Mouse (Mus musculus): ENCODE results near the gene Rnf166.

Gene Rnf166

DNA sequence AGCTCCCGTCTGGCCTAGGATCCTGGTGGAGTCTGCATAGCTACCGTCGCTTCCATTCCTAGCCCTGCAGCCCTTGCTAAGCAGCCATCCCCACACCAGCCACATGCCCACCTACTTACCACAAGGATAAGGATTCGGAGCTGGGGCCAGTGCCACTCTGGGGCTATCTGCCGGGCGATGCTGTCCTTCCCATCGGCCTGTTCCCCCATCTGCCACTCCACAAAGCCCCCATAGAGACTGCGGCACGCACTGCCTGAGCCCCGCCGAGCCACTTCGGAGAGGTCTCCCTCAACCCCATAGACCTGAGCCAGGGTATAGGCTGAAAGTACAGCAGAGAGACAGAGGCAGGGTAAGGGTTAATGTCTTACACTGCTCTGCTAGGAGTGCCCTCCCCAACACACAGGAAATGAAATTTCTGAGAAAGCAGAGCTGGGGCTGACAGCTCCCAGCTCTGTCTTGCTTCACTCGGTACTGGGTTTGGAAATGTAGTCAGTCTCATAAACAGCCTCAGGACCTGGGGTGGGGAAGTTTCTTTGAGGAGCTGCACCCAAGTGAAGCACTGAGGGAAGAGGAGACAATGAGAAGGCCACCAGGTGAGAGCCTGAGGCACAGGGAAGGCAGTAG is 38.0 kb downstream of the Rnf166 start:
- DNase-seq (ENCODE audit: low spot score), result no peak

DNA sequence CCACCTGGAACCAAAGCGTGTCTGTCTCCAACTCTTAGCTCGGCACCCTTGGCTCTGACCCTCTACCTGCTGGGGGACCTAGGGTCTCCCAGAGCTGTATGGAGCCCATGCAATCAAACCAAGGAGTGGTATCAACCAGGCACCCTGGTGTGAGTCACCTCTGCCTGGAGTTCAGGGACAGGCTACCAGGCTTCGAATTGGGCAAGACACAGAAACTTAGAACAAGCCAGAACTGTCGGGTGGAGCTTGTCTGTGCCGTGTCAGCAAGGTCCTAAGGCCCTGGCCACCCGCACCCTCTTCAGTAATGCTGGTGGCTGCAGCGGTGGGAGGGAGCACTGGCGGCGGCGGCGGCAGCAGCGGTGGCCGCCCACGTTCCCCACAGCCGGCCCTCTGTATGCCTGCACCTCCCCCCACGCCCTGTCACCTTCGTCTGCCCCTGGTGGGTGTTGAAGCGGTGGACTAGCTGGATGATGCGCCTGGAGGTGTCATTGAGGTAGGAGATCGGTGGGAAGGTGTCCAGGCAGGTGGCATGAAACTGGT is 39.2 kb downstream of the Rnf166 start:
- no peak for DNase-seq (ENCODE audit: low spot score)

DNA sequence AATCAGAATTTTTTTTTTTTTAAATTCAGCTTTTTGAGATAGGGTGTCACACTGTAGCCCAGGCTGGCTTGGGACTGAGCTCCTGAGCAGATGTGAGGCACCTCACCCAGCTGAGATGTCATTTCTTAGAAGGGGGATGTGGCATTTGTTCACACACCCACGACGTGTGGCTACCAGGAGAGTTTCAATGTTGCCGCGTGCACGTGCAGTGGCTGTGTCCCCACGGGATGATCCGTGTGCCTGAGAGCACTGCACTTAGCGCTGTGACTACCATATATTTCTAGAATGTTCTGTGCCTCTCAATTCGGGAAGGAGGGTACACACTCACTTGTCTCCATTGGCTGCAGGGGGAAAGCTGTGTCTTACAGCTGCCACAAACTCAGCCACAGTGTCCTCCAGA is 39.7 kb downstream of the Rnf166 start:
- no peak for DNase-seq (ENCODE audit: low spot score)

DNA sequence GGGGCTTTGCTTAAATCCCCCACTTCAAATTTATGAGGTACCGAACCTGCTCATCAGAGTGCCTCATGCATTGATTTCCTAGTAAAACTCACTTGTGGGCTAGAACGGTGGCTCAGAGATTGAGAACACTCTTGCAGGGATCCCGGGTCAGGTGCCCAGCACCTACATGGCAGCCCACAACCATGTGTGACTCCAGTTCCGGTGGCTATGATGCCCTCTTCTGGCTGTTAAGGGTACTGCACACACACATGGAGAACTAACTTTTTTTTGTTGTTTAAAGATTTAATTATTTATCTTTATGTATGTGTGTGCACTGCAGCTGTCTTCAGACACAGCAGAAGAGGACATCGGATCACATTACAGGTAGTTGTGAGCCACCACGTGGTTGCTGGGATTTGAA is 40.5 kb downstream of the Rnf166 start:
- no peak for DNase-seq (ENCODE audit: low spot score)

DNA sequence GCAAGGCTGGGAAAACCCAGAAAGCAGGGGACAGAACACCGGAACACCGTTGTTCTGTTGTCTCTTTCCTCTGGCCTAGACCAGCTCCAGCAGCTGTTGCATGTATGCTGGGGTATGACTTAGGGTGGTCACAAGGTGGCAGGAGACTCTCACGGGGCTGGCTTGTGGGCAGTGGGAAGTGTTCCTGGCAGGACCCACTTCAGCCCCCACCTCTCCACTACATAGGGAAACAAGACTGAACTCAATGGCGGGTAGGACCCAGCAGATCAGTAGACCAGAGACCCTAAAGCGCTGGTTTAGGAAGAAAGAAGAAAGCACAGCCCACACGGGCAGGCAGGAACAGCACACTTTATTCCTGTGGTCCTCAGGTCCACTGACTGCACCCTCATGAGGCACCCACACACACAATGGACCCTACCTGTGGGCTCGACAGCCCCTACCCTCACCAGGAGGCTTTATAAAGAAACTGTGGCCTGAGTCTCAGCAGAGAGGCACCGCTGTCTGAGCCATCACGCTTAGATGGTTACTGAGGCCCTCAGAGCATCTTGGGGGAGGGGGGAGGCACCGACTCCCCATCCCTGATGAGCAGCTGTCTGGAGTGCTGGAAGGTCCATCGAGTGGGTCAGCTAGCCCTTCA is 42.5 kb downstream of the Rnf166 start:
- DNase-seq (ENCODE audit: low spot score), result no peak

DNA sequence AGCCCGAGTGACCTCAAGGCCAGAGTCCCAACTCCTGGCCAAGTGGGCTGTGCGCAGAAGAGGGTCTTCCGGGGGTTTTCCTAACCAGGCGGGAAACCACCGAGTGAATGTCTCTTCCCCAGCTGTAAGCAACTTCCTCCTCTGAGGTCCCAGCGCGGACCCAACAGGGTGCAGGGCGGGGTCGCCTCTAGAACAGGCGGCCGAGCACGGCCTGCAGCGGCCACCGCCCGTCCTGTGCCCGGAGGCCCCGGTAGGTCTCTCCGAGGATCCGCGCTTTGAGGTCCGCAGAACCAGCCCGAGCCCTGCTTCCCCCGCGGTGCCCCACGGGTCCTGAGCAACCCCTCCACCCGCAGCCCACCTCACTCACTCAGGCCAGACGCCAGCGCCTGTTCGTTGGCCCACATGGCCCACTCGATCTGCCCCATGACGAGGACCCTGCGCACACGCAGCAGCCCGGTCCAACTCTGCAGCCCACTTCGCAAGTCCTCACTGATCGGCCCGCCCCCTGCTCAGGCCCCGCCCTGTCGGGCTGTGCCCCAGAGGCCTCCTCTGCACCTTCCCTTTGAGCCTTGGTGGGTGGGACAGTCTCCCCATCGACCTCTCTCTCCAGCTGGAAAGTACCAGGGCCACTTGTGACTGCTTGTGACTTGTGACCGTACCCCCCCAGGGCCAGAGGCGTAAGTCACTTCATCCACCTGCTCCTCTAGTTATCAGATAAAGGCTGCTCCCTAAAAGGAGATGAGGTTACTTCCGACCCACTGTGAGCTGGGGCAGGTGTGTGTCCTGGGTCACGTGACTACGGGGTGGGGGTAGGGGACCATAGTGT is 43.2 kb downstream of the Rnf166 start, which contains the start of gene Cyba:
Cyba (minus strand) TSS at position 488 of the 826 bp plus-strand sequence.
- DNase-seq (ENCODE audit: low spot score), result peak; percentile 59

DNA sequence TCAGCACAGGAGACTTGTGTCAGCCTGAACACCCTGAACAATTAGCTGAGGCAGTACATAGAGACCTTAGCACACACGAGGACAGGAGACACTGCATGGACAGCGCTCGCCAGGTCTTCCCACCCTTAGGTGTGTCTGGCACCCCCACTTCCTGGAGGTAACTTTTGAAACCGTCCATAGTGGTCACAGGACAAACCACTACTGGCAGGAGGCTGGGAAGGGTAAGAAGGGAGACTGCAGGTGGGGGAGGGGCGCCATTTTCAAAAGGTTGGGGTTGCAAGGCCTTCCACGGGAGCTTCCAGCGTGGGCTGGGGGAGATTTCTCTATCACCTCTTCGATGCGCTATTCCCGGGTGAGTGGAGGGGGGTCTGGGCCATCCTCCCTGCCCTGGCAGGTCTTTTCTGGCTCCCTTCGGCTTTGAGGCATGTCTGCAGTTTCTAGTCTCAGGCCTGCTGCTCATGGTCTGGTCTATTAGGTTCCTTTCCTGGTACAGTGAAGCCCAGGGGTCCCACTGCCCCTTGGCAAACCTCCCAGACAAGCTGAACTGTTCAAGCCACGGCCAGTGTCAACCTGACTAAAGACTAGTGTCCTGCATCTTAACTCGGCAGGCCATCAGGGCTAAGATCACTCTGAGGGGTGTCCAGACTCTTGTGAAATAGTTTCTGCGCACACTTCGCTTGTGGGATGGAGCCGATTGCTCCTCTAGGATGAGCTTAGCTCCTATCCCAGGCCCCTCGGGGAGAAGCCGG is 44.0 kb downstream of the Rnf166 start:
- DNase-seq (ENCODE audit: low spot score), result no peak

DNA sequence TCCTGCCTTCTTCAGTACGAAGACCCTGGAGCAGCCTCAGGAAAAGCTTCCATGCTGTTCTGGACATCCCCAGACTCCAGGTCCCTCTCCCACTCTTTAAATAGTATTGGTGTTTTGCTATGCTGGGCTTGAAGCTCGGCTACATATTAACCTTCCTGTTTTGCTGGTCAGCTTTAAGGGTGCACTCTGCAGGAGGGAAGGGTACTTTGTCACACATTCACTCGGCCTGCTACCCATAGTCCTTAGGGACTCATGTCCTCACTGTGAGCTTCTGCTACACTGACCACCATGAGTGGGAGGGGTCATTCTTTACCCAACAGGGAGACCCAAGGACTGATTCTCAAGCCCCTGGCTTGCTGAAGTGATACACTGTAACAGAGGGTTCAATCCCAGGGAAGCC is 45.2 kb downstream of the Rnf166 start:
- DNase-seq (ENCODE audit: low spot score), result no peak

DNA sequence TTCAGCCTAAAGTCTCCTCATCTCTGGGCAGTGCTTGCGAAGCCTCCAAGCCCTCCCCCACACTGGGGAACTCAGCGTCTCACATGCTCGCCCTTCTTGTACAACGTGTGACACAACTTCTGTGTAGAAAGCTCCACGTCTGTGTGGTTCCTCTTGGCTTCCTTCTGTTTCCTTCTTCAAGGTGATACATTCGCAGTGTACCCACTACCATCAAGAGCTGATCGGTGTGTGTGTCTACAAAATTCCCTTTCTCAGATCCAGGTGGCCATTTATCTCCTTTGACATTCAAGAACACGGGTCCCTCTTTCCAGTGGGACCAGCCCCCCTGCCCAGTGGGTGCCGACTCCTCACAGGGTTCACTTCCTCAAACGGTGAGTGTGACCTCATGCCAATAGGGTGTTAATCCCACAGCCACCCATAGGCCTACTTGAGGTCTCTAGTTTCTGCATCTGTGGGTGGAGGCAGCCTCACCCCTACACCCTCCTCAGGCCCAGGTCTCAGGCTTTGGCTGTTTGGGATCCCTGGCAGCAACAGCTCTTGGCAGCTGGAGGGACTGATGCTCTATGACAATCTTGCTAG is 45.7 kb downstream of the Rnf166 start:
- no peak for DNase-seq (ENCODE audit: low spot score)

DNA sequence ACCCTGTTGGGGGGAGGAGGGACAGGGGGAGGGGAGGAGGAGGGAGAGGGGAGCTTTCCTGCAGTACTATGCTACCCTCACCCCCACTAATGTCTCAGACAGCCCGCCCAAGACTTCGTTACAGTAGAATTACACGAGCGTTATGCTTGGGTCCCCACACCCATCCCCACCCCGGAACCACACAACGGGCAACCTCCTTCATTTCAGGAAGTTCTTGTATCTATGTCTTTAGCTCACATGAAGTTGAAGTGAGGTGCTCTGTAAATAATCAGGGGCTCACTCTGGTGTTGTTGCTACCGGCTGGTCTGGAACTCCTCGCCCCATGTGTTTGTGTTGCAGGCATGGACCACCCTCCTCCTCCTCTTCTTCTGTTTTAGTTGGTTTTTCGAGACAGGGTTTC is 47.7 kb downstream of the Rnf166 start:
- DNase-seq (ENCODE audit: low spot score), result no peak

DNA sequence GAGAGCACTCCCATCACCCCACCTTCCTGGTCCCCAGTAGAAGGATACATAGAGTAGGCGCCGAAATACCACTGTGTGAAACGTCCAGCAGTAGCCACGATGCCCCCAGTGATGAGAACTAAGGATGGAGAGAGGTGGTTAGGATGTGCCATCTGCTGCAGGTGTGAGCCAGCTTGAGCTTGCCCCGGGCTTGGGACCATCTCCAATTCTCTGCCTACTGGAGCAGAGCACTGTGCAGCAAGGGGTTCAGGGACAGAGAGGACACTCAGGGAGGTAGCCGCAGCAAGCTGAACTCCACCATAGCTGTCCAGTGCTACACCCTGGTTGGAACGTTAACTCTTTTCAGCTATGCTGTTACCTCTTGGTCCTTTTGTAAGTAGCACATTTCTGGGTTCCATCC is 48.3 kb downstream of the Rnf166 start:
- DNase-seq (ENCODE audit: low spot score), result no peak

DNA sequence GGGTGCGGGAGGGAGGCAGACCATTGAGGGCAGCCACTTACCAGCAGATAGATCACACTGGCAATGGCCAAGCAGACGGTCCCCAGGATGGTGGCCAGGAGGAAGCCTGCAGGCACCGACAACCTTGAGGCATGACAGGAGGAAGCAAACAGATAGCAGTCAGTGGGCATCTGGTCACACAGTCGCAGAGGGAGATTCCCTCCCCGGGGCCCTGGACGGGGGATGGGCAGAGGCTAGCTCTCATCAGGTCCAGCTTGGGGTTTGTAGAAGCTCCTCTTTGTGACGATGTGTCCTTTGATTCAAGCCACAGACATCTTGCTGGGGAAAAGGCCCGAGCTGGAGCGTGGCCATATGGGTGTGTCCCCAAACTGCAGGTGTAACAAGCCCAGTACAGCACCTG is 49.7 kb downstream of the Rnf166 start:
- no peak for DNase-seq (ENCODE audit: low spot score)

DNA sequence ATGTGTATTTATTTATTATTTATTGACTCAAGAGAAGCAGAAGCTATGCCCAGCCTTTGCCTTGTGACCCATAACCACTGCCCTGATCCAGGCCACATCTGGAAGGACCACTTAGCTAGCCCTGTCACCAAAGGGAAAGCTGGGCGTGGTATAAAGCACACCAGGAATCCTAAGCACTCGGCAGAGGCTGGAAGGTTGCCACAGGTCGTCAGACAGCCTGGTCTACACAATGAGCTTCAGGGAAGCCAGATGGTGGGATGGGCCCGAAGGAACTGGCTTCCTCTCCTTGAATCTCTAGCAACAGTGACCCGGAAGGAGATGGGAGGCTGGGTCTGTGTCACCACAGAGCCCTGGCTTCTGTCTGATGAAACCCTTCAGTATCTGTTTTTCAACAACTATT is 52.2 kb downstream of the Rnf166 start:
- peak; percentile 38 for DNase-seq (ENCODE audit: low spot score)

DNA sequence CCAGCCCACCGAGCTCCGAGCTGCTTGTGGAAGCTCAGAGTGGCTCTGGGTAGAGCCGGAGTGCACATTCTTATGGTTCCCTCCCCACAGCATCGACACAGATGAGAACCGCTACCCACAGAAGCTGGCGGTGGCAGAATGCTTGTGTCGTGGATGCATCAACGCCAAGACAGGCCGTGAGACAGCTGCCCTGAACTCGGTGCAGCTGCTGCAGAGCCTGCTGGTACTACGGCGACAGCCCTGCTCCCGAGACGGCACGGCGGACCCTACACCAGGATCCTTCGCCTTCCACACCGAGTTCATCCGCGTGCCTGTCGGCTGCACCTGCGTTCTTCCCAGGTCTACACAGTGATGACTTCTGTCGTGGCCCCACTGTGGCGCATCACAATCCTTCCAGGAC is 52.6 kb downstream of the Rnf166 start:
- DNase-seq (ENCODE audit: low spot score), result no peak

DNA sequence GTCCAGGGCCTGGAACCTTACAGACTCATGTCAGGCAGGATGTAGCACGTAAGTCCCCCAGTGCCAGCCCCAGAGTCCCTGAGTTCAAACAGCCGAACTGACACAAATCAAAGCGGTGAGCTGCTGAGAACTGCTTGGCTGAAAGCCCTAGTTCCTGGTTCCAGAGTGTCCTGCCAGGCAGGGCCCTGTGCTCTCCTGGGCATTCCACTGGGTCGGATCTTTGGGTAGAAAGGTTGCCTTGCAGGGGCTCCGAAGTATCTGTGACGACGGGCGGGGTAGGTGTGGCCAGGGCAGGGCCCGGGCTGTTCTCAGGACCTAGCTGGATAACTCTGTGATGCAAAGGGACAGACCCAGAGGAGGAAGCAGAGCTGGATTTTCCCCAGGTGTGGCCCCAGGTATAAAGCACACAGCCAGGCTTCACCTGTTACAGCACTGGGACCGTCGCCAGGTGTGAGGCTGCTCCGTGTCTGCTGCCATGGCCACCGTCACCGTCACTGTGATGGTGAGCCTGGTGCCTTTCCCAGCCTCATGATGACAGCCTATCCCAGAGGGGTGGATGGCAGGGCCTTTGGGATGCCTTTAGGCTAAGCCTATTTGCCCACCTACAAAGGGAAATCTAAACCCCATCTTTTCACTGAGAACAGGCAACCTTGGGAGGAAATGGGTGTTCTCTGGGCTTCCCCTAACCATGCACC is 54.3 kb downstream of the Rnf166 start, which contains the start of gene Il17c:
Il17c (plus strand) TSS at position 645 of the 695 bp plus-strand sequence.
- DNase-seq (ENCODE audit: low spot score), result no peak

DNA sequence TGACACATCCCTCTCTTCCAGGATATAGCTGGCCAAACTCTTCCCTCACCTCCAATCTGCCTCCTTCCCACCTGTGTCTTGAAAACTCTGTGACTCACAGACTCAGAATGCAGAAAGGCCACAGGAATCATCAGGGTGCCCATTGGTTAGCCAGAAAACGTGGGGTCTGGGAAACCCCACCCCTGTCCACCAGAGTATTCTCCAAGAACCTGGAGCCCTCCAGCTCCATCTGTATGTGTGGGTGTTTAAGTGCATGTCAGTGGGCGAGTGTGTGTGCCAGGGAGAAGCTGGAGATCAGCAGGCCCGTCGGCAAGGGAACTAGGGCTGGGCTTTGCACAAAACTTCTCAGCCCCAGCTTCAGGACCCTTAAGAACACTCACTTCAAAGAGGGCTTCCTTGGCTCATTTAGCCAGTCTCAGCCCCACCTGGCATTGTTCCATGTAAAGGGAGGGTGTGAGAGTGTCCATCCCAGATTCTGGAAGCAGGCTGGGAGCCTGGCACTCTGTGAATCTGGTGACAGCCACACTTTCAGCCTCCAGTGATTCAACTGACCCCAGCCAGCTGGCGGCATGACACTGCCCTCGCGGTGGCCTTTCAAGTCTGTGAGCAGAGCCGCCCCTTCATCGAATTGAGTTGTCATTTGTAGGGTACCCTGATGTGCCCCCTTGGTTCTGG is 55.8 kb downstream of the Rnf166 start:
- DNase-seq (ENCODE audit: low spot score), result no peak
